Mouse (Mus musculus): ENCODE results near the gene Ptprg. TPM values are rescaled to one million over a fixed set of nuclear protein-coding genes. Genes with fewer than 3 reads are reported as not detected.

Gene Ptprg
- not detected for total RNA-seq (2023)

DNA sequence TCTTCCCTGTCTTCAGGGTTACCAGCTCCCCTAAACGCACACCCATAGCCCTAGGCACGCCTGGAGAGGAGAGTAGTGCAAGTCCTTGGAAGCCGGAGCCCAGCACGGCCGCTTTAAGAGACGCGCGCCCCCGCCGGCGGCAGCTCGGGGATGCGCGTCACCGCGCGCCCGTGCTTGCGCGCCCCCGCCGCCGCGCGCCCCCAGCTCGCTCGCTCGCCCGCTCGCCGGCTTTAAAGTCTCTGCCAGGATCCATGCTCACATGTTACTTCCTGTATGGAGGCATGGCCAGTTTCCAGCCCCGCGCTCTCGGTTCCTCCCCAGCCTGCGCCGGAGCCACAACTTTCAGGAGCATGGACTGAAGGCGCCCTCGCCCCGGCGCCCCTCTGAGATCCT lies at the start of gene Ptprg:
TSS of gene Ptprg (plus strand) at position 260 of the 393 bp plus-strand sequence.

DNA sequence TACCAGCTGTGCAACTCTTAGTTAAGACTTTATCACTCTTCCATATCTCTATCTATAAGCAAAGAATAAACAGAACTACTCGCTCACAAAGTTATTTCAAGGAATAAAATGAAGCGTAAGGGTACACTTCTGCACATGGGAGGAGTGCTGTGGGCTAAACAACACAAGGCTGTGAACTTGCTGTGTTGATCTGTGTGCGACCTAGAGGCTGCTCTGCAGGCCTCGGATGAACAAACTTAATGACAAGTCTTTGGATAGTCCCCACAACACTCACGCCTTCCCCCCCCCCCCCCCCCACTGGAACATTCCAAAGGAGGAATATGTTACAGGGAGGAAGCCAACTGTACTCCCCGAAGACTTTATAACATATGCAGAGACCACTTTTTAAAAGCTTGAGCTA lies 730.3 kb downstream of the Ptprg start, which contains the start of gene Gm49355:
TSS of gene Gm49355 (plus strand) at position 336 of the 400 bp plus-strand sequence.

DNA sequence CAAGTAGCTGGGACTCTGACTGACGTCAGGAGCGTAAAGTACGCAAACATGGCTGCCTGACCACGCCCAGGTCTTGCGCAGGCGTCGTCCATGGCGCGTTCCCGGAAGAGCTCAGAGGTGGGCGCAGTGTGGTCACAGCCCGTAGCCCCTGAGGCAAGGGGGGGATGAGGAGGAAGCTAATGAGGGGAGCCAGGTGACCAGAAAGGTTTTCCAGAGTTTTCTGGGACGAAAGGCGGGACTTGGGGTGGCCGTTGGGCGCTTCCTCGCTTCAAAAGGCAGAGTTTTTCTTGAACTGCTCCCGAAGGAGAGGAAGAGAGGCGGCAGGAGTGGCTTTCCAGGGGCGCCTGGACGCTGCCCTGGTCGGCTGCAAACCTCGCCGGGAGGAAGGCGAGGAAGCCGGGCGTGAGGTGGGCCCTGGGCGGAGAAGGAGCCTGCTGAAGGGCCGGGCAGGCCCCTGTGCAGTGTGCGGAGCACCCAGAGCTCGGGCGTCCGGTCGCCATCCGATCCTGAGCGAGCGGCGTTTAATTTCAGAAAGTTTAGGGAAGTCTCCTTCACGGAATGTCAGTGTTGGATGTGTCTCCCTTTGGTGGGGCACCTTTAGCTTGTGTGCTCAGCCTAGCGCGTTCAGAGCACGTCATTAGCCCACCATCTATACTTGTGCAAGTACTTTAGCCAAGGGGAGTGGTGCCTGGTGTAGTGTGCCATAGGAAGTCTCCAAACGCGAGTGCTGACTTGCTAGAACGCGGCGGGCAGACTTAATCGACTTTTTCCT lies 731.0 kb downstream of the Ptprg start, which contains the start of gene 3830406C13Rik:
TSS of gene 3830406C13Rik (plus strand) at position 33 of the 772 bp plus-strand sequence.

Other genes starting within 250 kb of the Ptprg start
- gene Gm3839, start 196.8 kb upstream of the Ptprg start, total RNA-seq (2023): not detected

Data from CD4-positive naive resting alpha-beta T cell, adult 76 days (primary cell).